Mouse (Mus musculus) common myeloid progenitor, adult 5-6 weeks (primary cell): ENCODE data around the gene Nrxn3. TPM values are rescaled to one million over a fixed set of nuclear protein-coding genes. Genes with fewer than 3 reads are reported as not detected.

Experiments used
- ATAC-seq: replicated peaks from 2 replicates; pipeline ENCODE4 v1.8.0; 2016; ENCODE audit warnings: low read depth, mild to moderate bottlenecking, moderate TSS enrichment, inconsistent platforms; ENCODE audit not compliant: poor library complexity, severe bottlenecking
- total RNA-seq: library from RNA; stranded (forward); fragments of 200-1000, 187-1606 nt; gene quantifications from 2 replicates; pipeline ENCODE4 v1.2.3, GENCODE M21; 2017

The Nrxn3 gene
- total RNA-seq, 1 experiment from 2014 or later = not detected

- ATAC-seq = no peak
Measured at GRCm38 (mm10) chr12:88808947-88809346, 86.3 kb downstream of the Nrxn3 start.

GRCm38 (mm10) chr12:88812173-88812572 is 89.5 kb downstream of the Nrxn3 start:
- no peak for ATAC-seq

- ATAC-seq = no peak
Measured at GRCm38 (mm10) chr12:88816865-88817264, 94.2 kb downstream of the Nrxn3 start.

GRCm38 (mm10) chr12:88818622-88819334 is 96.1 kb downstream of the Nrxn3 start:
- ATAC-seq = no peak

GRCm38 (mm10) chr12:88819335-88819709 is 96.6 kb downstream of the Nrxn3 start:
- no peak for ATAC-seq

- ATAC-seq = no peak
Measured at GRCm38 (mm10) chr12:88820131-88820530, 97.5 kb downstream of the Nrxn3 start.

GRCm38 (mm10) chr12:88830851-88831250 is 108.2 kb downstream of the Nrxn3 start:
- no peak for ATAC-seq

- ATAC-seq = no peak
Measured at GRCm38 (mm10) chr12:88835821-88836220, 113.1 kb downstream of the Nrxn3 start.

GRCm38 (mm10) chr12:88839724-88840123 is 117.0 kb downstream of the Nrxn3 start:
- ATAC-seq = no peak

- no peak for ATAC-seq
Measured at GRCm38 (mm10) chr12:88841350-88841749, 118.7 kb downstream of the Nrxn3 start.

- no peak for ATAC-seq
Measured at GRCm38 (mm10) chr12:88850400-88851179, 127.9 kb downstream of the Nrxn3 start.

- ATAC-seq = no peak
Measured at GRCm38 (mm10) chr12:88854039-88854438, 131.4 kb downstream of the Nrxn3 start.

- no peak for ATAC-seq
Measured at GRCm38 (mm10) chr12:88857701-88858100, 135.0 kb downstream of the Nrxn3 start.

- no peak for ATAC-seq
Measured at GRCm38 (mm10) chr12:88859456-88860345, 137.0 kb downstream of the Nrxn3 start.

GRCm38 (mm10) chr12:88860397-88860796 is 137.7 kb downstream of the Nrxn3 start:
- ATAC-seq = no peak

- no peak for ATAC-seq
Measured at GRCm38 (mm10) chr12:88863069-88863468, 140.4 kb downstream of the Nrxn3 start.

GRCm38 (mm10) chr12:88868288-88868687 is 145.6 kb downstream of the Nrxn3 start:
- no peak for ATAC-seq

- no peak for ATAC-seq
Measured at GRCm38 (mm10) chr12:88897331-88897730, 174.7 kb downstream of the Nrxn3 start.

- ATAC-seq = no peak
Measured at GRCm38 (mm10) chr12:88900014-88900727, 177.5 kb downstream of the Nrxn3 start.

GRCm38 (mm10) chr12:88900728-88901080 is 178.0 kb downstream of the Nrxn3 start:
- ATAC-seq = no peak
